Mouse (Mus musculus): ENCODE measurements around the gene Cadps2. TPM values are rescaled to one million over a fixed set of nuclear protein-coding genes. Genes with fewer than 3 reads are reported as not detected.
A peak's percentile ranks its signal among the peaks of the same experiment; 100 is the strongest.

Cadps2 gene
- total and polyA plus RNA-seq, 3 experiments: not detected

- TF ChIP-seq RAD21 (IDR thresholded peaks at IDR 0.05; ENCODE audit: low read depth, low read length) (peak; percentile 12), CTCF (conservative IDR thresholded peaks at IDR 0.05 in 1 of 2, IDR thresholded peaks at IDR 0.05 in 1 of 2; ENCODE audit: low read depth in 2 of 2, low read length in 2 of 2) (peak in 1 of 2 experiments; percentile 37; a peak in 2 of 4 replicates), TCF12 (IDR thresholded peaks at IDR 0.05; ENCODE audit: low read depth, low read length) (no peak)
- no peaks in the 10 kb centered on the region for H3K9me3 ChIP-seq (replicated peaks; ENCODE audit: low read length)
- H3K27ac ChIP-seq (ENCODE audit: insufficient read depth, low read depth): no peak overlapping the region
- no peaks in the 10 kb centered on the region for H3K27me3 ChIP-seq (replicated peaks)
- no peak overlapping the region for H3K4me2 ChIP-seq (ENCODE audit: insufficient read depth, low read depth, poor library complexity, severe bottlenecking)
- dilution Hi-C loops (cut with MboI; ENCODE audit: extremely low pct_ligation_motif_present, extremely low pct_unique_long_range_greater_than_20kb, low sequenced_read_pairs) (no loop called here), in situ Hi-C loops (cut with MboI; ENCODE audit: low pct_ligation_motif_present, low pct_unique_long_range_greater_than_20kb, low sequenced_read_pairs) (loop anchor here (25.0 kb wide), 1 partner anchor 275 kb away; no protein-coding TSS in a partner anchor)
- no peak overlapping the region for H3K9ac ChIP-seq (ENCODE audit: insufficient read depth, low read depth)
- H3K4me3 ChIP-seq (replicated peaks in 1 of 3; ENCODE audit: low read depth in 2 of 3, low read length in 2 of 3, poor library complexity in 1 of 3): no peak overlapping the region
- H3K79me2 ChIP-seq (replicated peaks; ENCODE audit: control insufficient read depth, extremely low read depth, insufficient read depth, poor library complexity, severe bottlenecking): no peaks in the 10 kb centered on the region
- peak; percentile 38 for DNase-seq (ENCODE audit: extremely low read depth)
- no peaks in the 10 kb centered on the region for H3K4me1 ChIP-seq (ENCODE audit: control insufficient read depth in 1 of 2, insufficient read depth in 2 of 2)
- H3K36me3 ChIP-seq (replicated peaks in 1 of 2; ENCODE audit: control insufficient read depth in 1 of 2, insufficient read depth in 1 of 2, low read length in 1 of 2): no peaks in the 10 kb centered on the region
Observed at GRCm38 (mm10) chr6:23462600-23463280, 376.5 kb downstream of the Cadps2 start.

GRCm38 (mm10) chr6:23457748-23458147 lies 381.5 kb downstream of the Cadps2 start:
- Histone ChIP-seq H3K36me3 (replicated peaks in 1 of 2; ENCODE audit: control insufficient read depth in 1 of 2, insufficient read depth in 1 of 2, low read length in 1 of 2) (no peaks in the 10 kb centered on the region), H3K4me2 (ENCODE audit: insufficient read depth, low read depth, poor library complexity, severe bottlenecking) (no peak overlapping the region), H3K9me3 (replicated peaks; ENCODE audit: low read length) (no peaks in the 10 kb centered on the region), H3K27me3 (replicated peaks) (no peaks in the 10 kb centered on the region), H3K9ac (ENCODE audit: insufficient read depth, low read depth) (no peak overlapping the region), H3K79me2 (replicated peaks; ENCODE audit: control insufficient read depth, extremely low read depth, insufficient read depth, poor library complexity, severe bottlenecking) (no peaks in the 10 kb centered on the region), H3K4me1 (ENCODE audit: control insufficient read depth in 1 of 2, insufficient read depth in 2 of 2) (no peaks in the 10 kb centered on the region), H3K4me3 (replicated peaks in 1 of 3; ENCODE audit: low read depth in 2 of 3, low read length in 2 of 3, poor library complexity in 1 of 3) (no peak overlapping the region), H3K27ac (ENCODE audit: insufficient read depth, low read depth) (no peak overlapping the region)
- in situ Hi-C loops (cut with MboI; ENCODE audit: low pct_ligation_motif_present, low pct_unique_long_range_greater_than_20kb, low sequenced_read_pairs): loop anchor here (25.0 kb wide), 1 partner anchor 270 kb away; no protein-coding TSS in a partner anchor
- TF ChIP-seq POLR2A (IDR thresholded peaks at IDR 0.05; ENCODE audit: low read depth, low read length): no peak
- peak; percentile 35 for TF ChIP-seq SMC3 (IDR thresholded peaks at IDR 0.05; ENCODE audit: low read depth, low read length)
- TF ChIP-seq GABPA (IDR thresholded peaks at IDR 0.05; ENCODE audit: insufficient replicate concordance, low read depth, low read length): no peak
- no peak for TF ChIP-seq NRF1 (IDR thresholded peaks at IDR 0.05; ENCODE audit: low read depth, low read length)
- peak; percentile 57 to 73 for TF ChIP-seq CTCF (conservative IDR thresholded peaks at IDR 0.05 in 1 of 2, IDR thresholded peaks at IDR 0.05 in 1 of 2; ENCODE audit: low read depth in 2 of 2, low read length in 2 of 2)
- peak; percentile 41 for TF ChIP-seq RAD21 (IDR thresholded peaks at IDR 0.05; ENCODE audit: low read depth, low read length)
- no peak for TF ChIP-seq USF2 (conservative IDR thresholded peaks at IDR 0.05; ENCODE audit: low read depth, low read length)
- no peak for TF ChIP-seq MAZ (IDR thresholded peaks at IDR 0.05; ENCODE audit: low read depth, low read length)
- TF ChIP-seq KAT2A (IDR thresholded peaks at IDR 0.05; ENCODE audit: insufficient replicate concordance, low read length): no peak
- no peak for TF ChIP-seq CHD2 (IDR thresholded peaks at IDR 0.05; ENCODE audit: low read length)
- dilution Hi-C loops (cut with MboI; ENCODE audit: extremely low pct_ligation_motif_present, extremely low pct_unique_long_range_greater_than_20kb, low sequenced_read_pairs): no loop called here
- DNase-seq (ENCODE audit: extremely low read depth): peak; percentile 69

GRCm38 (mm10) chr6:23453907-23454306 lies 385.3 kb downstream of the Cadps2 start:
- no peaks in the 10 kb centered on the region for H3K4me1 ChIP-seq (ENCODE audit: control insufficient read depth in 1 of 2, insufficient read depth in 2 of 2)
- no peak overlapping the region for H3K4me3 ChIP-seq (replicated peaks in 1 of 3; ENCODE audit: low read depth in 2 of 3, low read length in 2 of 3, poor library complexity in 1 of 3)
- no peak for DNase-seq (ENCODE audit: extremely low read depth)
- dilution Hi-C loops (cut with MboI; ENCODE audit: extremely low pct_ligation_motif_present, extremely low pct_unique_long_range_greater_than_20kb, low sequenced_read_pairs): no loop called here
- no peaks in the 10 kb centered on the region for H3K36me3 ChIP-seq (replicated peaks in 1 of 2; ENCODE audit: control insufficient read depth in 1 of 2, insufficient read depth in 1 of 2, low read length in 1 of 2)
- H3K9ac ChIP-seq (ENCODE audit: insufficient read depth, low read depth): no peak overlapping the region
- TF ChIP-seq PAX5 (IDR thresholded peaks at IDR 0.05; ENCODE audit: low read length) (no peak), JUND (conservative IDR thresholded peaks at IDR 0.05; ENCODE audit: low read depth, low read length) (no peak), ZNF384 (IDR thresholded peaks at IDR 0.05; ENCODE audit: low read depth, low read length) (no peak), RCOR1 (conservative IDR thresholded peaks at IDR 0.05; ENCODE audit: low read depth, low read length) (no peak), BHLHE40 (IDR thresholded peaks at IDR 0.05; ENCODE audit: low read depth, low read length) (no peak), ETS1 (conservative IDR thresholded peaks at IDR 0.05; ENCODE audit: low read depth, low read length) (no peak), POLR2AphosphoS2 (IDR thresholded peaks at IDR 0.05; ENCODE audit: low read depth, low read length) (no peak), USF2 (conservative IDR thresholded peaks at IDR 0.05; ENCODE audit: low read depth, low read length) (no peak), TCF12 (IDR thresholded peaks at IDR 0.05; ENCODE audit: low read depth, low read length) (no peak), HCFC1 (IDR thresholded peaks at IDR 0.05; ENCODE audit: low read depth, low read length) (no peak), UBTF (IDR thresholded peaks at IDR 0.05; ENCODE audit: low read depth, low read length) (no peak), MAX (IDR thresholded peaks at IDR 0.05; ENCODE audit: low read length) (no peak), ZKSCAN1 (IDR thresholded peaks at IDR 0.05; ENCODE audit: borderline replicate concordance, low read depth, low read length) (no peak), ZMIZ1 (IDR thresholded peaks at IDR 0.05; ENCODE audit: low read depth, low read length) (no peak), MXI1 (IDR thresholded peaks at IDR 0.05; ENCODE audit: low read depth, low read length) (no peak)
- no peak overlapping the region for H3K4me2 ChIP-seq (ENCODE audit: insufficient read depth, low read depth, poor library complexity, severe bottlenecking)
- no peaks in the 10 kb centered on the region for H3K79me2 ChIP-seq (replicated peaks; ENCODE audit: control insufficient read depth, extremely low read depth, insufficient read depth, poor library complexity, severe bottlenecking)
- H3K9me3 ChIP-seq (replicated peaks; ENCODE audit: low read length): no peaks in the 10 kb centered on the region
- no peaks in the 10 kb centered on the region for H3K27me3 ChIP-seq (replicated peaks)
- in situ Hi-C loops (cut with MboI; ENCODE audit: low pct_ligation_motif_present, low pct_unique_long_range_greater_than_20kb, low sequenced_read_pairs): loop anchor here (25.0 kb wide), 1 partner anchor 267 kb away; no protein-coding TSS in a partner anchor
- H3K27ac ChIP-seq (ENCODE audit: insufficient read depth, low read depth): no peak overlapping the region

Data from CH12.LX (cell line).